Mouse (Mus musculus): ENCODE data around the gene Cyb561. TPM values are rescaled to one million over a fixed set of nuclear protein-coding genes. Genes with fewer than 3 reads are reported as not detected.

The Cyb561 gene
- polyA plus RNA-seq, 1 experiment from 2014 or later = 5.5 TPM

DNA sequence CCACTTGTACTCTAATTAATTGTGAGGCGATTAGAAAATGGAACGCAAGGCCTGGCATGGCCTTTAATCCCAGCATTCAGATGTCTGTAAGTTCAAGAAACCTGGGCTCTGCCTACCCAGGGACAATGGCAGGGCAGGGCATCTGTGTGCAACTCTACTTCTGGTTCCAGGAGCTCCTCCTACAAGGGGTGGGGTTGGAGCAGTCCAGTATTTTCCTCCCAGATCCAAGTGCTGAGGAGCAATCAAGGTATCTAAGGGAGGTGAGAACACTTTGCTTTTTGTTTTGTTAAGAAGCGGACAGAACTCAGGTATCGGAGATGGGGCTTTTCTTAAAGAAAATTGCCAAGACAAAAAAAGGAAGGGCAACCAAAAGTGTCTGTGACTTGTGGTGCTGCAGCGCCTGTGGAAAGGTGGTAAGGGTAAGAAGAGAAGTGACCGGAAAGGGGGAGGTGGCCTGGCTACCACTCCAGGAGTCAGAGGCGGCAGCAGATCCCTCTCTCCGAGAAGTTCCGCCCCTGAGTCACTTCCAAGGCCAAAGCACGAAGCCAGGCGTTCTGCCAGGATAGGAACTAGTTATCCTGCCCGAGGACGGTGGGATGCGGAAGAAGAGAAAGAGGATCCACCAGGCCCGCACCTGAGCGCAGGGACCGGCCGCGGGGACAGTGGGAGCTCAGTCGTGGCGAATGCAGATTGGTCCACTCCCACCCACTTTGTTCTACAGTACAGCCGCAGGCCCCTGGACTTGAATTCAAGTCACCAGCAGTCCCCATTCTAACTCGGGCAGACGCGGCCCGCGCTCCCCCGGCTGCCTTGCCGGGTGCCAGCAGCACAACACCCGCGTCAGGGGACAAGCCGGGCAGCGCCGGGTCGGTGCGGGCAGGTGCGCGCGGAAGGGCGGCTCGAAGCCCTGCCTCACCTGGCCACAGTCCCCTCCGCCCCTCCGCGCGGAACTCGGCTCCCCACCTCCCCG lies 9.7 kb downstream of the Cyb561 start:
- peak overlapping the region; percentile 71 to 84 for H3K4me3 ChIP-seq (ENCODE audit: control insufficient read depth in 1 of 2, insufficient read depth in 1 of 2, low read depth in 1 of 2, low read length in 2 of 2)
- H3K9ac ChIP-seq (ENCODE audit: low read length) = peak overlapping the region; percentile 75
- 6% methylated on average over 45 of the region's 47 CpGs for WGBS
- H3K27me3 ChIP-seq (ENCODE audit: control insufficient read depth, insufficient read depth, low read length) = peaks cover 18% of the 10 kb centered on the region
- H3K4me1 ChIP-seq (ENCODE audit: control insufficient read depth in 2 of 2, insufficient read depth in 2 of 2, low read length in 2 of 2) = peaks cover 2 to 17% of the 10 kb centered on the region in 2 experiments; a peak in 3 of 4 replicates
- ATAC-seq (ENCODE audit: insufficient number of reproducible peaks, insufficient read depth, low FRiP score, low read depth) = 0 out of 2 replicates have a peak, but pooled peaks have one; percentile 1
- H3K27ac ChIP-seq (replicated peaks in 1 of 2; ENCODE audit: control insufficient read depth in 1 of 2, insufficient read depth in 1 of 2, low read depth in 2 of 2, low read length in 2 of 2) = peak overlapping the region in 1 of 2 experiments; percentile 62; a peak in 3 of 4 replicates
- H3K4me2 ChIP-seq (ENCODE audit: low read length) = peak overlapping the region; percentile 99
- no peaks in the 10 kb centered on the region for H3K36me3 ChIP-seq (ENCODE audit: control insufficient read depth, insufficient read depth, low read length)
- H3K9me3 ChIP-seq (ENCODE audit: control insufficient read depth, low read length) = no peaks in the 10 kb centered on the region

DNA sequence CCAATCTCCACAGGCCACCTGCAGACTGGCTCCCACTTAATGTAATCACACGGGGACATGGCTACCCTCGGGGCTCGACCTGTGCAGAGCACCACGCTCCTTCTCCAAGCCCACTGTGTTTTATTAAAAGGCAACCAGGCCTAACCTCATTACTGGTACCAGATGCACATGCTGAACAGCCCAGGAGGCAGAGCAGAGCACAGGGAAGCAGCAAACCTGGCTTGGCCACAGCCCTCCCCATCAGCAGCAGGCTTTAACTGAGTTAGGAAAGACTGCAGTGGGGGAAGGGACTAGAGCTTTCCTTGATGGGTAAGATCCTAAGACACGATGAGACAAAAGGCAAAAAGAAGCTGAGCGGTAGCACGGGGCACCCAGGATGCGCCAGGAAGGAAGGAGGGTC lies 11.2 kb downstream of the Cyb561 start:
- H3K4me3 ChIP-seq (ENCODE audit: control insufficient read depth in 1 of 2, insufficient read depth in 1 of 2, low read depth in 1 of 2, low read length in 2 of 2) = no peak overlapping the region

DNA sequence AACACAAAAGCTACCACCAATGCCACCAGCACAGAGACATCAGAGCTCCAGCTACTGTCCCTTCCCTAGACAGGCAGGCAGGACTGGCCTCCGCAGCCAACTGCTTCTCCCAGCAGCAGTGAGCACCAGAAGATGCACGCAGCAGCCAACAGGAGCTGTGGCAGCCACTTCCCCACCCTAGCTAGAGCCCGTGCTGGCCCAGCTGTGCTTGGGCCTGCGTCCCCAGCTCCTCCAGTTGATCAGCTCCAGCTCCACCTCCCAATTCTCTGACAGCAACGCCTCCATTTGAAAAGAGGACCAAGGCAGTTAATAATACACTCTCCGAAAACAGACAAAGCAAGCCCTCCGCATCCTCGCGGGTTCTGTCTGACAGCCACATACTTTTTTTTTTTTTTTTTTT lies 14.4 kb downstream of the Cyb561 start:
- Histone ChIP-seq H3K36me3 (ENCODE audit: control insufficient read depth, insufficient read depth, low read length) (no peaks in the 10 kb centered on the region), H3K9ac (ENCODE audit: low read length) (no peak overlapping the region), H3K4me1 (ENCODE audit: control insufficient read depth in 2 of 2, insufficient read depth in 2 of 2, low read length in 2 of 2) (peaks cover 0 to 8% of the 10 kb centered on the region in 2 experiments; a peak in 2 of 4 replicates), H3K9me3 (ENCODE audit: control insufficient read depth, low read length) (no peaks in the 10 kb centered on the region), H3K4me2 (ENCODE audit: low read length) (no peak overlapping the region), H3K4me3 (ENCODE audit: control insufficient read depth in 1 of 2, insufficient read depth in 1 of 2, low read depth in 1 of 2, low read length in 2 of 2) (no peak overlapping the region), H3K27me3 (ENCODE audit: control insufficient read depth, insufficient read depth, low read length) (peaks cover 8% of the 10 kb centered on the region), H3K27ac (replicated peaks in 1 of 2; ENCODE audit: control insufficient read depth in 1 of 2, insufficient read depth in 1 of 2, low read depth in 2 of 2, low read length in 2 of 2) (no peak overlapping the region)
- ATAC-seq (ENCODE audit: insufficient number of reproducible peaks, insufficient read depth, low FRiP score, low read depth) = no peak
- 62% methylated on average over 9 of the region's 9 CpGs for WGBS

More for the DNA sequence above, 11.2 kb downstream of the Cyb561 start:
- Histone ChIP-seq H3K4me1 (ENCODE audit: control insufficient read depth in 2 of 2, insufficient read depth in 2 of 2, low read length in 2 of 2) (peaks cover 2 to 17% of the 10 kb centered on the region in 2 experiments; a peak in 3 of 4 replicates), H3K9me3 (ENCODE audit: control insufficient read depth, low read length) (no peaks in the 10 kb centered on the region), H3K27me3 (ENCODE audit: control insufficient read depth, insufficient read depth, low read length) (peaks cover 18% of the 10 kb centered on the region), H3K27ac (replicated peaks in 1 of 2; ENCODE audit: control insufficient read depth in 1 of 2, insufficient read depth in 1 of 2, low read depth in 2 of 2, low read length in 2 of 2) (no peak overlapping the region), H3K9ac (ENCODE audit: low read length) (no peak overlapping the region), H3K36me3 (ENCODE audit: control insufficient read depth, insufficient read depth, low read length) (no peaks in the 10 kb centered on the region), H3K4me2 (ENCODE audit: low read length) (no peak overlapping the region)
- WGBS = 76% methylated on average over 8 of the region's 8 CpGs
- ATAC-seq (ENCODE audit: insufficient number of reproducible peaks, insufficient read depth, low FRiP score, low read depth) = no peak

DNA sequence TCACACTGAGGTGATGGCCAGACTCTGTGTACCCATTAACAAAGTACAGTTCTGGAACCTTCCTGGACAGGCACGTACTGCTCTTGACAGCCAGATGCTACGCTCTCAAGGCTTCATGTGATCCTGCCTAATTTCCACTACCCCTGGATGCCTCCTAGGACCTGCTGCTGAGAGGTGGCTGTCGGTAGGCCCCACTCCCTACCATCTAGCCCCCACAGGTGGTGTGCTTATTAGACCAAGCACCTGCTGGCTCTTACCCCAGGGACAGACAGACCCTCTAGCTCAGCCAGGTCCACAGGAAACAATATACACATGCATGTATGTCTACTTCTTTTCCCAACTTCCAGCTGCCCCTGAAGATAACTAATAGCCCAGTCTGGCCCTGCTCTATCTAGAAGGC lies 16.2 kb downstream of the Cyb561 start:
- no peak overlapping the region for H3K27ac ChIP-seq (replicated peaks in 1 of 2; ENCODE audit: control insufficient read depth in 1 of 2, insufficient read depth in 1 of 2, low read depth in 2 of 2, low read length in 2 of 2)
- H3K36me3 ChIP-seq (ENCODE audit: control insufficient read depth, insufficient read depth, low read length) = no peaks in the 10 kb centered on the region
- no peak for ATAC-seq (ENCODE audit: insufficient number of reproducible peaks, insufficient read depth, low FRiP score, low read depth)
- H3K4me3 ChIP-seq (ENCODE audit: control insufficient read depth in 1 of 2, insufficient read depth in 1 of 2, low read depth in 1 of 2, low read length in 2 of 2) = no peak overlapping the region
- no peaks in the 10 kb centered on the region for H3K9me3 ChIP-seq (ENCODE audit: control insufficient read depth, low read length)
- H3K4me2 ChIP-seq (ENCODE audit: low read length) = no peak overlapping the region
- 85% methylated on average over 3 of the region's 3 CpGs for WGBS
- H3K27me3 ChIP-seq (ENCODE audit: control insufficient read depth, insufficient read depth, low read length) = peaks cover 6% of the 10 kb centered on the region
- H3K4me1 ChIP-seq (ENCODE audit: control insufficient read depth in 2 of 2, insufficient read depth in 2 of 2, low read length in 2 of 2) = no peaks in the 10 kb centered on the region
- H3K9ac ChIP-seq (ENCODE audit: low read length) = no peak overlapping the region

DNA sequence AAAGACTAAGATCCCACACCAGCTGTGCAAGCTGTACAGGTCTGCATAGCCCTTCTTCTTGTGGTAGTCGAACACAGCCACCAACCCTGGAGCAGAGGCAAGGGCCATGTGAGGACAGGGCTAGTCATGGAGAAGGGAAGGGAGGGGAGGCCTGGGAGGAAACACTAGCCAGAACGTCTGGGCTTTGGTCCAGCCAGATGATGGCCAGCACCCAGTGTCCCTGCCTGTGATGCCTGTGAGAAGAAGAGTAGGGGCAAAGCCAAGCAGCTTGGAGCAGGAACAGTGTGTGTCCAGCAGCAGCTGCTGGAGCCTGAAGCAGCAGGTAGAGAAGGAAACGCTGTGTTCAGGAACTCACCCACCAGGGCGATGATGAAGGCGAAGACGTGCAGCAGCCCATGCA lies 16.9 kb downstream of the Cyb561 start:
- no peak overlapping the region for H3K4me2 ChIP-seq (ENCODE audit: low read length)
- H3K4me1 ChIP-seq (ENCODE audit: control insufficient read depth in 2 of 2, insufficient read depth in 2 of 2, low read length in 2 of 2) = no peaks in the 10 kb centered on the region
- 75% methylated on average over 6 of the region's 6 CpGs for WGBS
- H3K9ac ChIP-seq (ENCODE audit: low read length) = no peak overlapping the region
- no peaks in the 10 kb centered on the region for H3K36me3 ChIP-seq (ENCODE audit: control insufficient read depth, insufficient read depth, low read length)
- no peak overlapping the region for H3K27ac ChIP-seq (replicated peaks in 1 of 2; ENCODE audit: control insufficient read depth in 1 of 2, insufficient read depth in 1 of 2, low read depth in 2 of 2, low read length in 2 of 2)
- no peak overlapping the region for H3K4me3 ChIP-seq (ENCODE audit: control insufficient read depth in 1 of 2, insufficient read depth in 1 of 2, low read depth in 1 of 2, low read length in 2 of 2)
- H3K9me3 ChIP-seq (ENCODE audit: control insufficient read depth, low read length) = no peaks in the 10 kb centered on the region
- no peak for ATAC-seq (ENCODE audit: insufficient number of reproducible peaks, insufficient read depth, low FRiP score, low read depth)
- peaks cover 2% of the 10 kb centered on the region; the same call in 1 of the 2 replicates for H3K27me3 ChIP-seq (ENCODE audit: control insufficient read depth, insufficient read depth, low read length)

DNA sequence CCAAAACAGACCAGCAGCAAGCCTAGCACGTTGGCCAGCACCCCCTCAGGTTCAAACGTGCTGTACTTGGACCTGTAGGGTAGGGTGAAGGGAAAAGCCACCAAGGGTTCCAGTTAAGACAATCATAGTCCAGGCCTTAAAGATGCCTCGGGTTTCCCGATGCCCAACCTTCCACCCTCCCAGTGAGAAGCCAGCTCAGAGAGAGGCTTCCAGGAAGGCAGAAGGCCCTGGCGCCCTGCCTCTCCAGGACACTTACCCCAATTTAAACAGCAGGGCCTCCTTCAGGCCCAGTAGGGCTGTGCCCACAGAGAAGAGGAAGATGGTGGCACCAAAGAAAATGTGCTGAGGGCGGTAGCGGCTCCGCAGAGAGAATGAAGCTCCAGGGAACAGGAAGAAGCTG lies 17.6 kb downstream of the Cyb561 start:
- WGBS = 87% methylated on average over 8 of the region's 8 CpGs
- H3K27me3 ChIP-seq (ENCODE audit: control insufficient read depth, insufficient read depth, low read length) = no peaks in the 10 kb centered on the region; the same call in 1 of the 2 replicates
- no peak overlapping the region for H3K4me3 ChIP-seq (ENCODE audit: control insufficient read depth in 1 of 2, insufficient read depth in 1 of 2, low read depth in 1 of 2, low read length in 2 of 2)

DNA sequence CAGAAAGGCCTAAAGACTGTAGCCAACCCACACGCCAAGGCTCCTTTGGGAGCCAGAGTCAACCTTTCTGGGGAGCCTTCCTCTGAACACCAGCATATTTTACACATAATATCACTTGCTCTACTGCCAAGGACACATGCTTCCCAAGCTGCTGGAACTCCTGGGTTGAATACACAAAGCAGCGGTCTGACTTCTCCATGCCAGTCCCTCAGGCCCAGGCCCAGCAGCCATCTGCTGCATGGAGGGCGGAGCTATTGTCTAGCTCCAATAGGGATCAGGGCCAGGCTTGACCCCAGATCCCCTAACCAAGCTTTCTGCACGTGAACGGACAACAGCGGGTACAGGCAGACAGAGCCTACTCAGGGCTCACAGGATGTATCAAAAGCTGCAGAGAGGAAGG lies 18.3 kb downstream of the Cyb561 start:
- Histone ChIP-seq H3K9me3 (ENCODE audit: control insufficient read depth, low read length) (no peaks in the 10 kb centered on the region), H3K27me3 (ENCODE audit: control insufficient read depth, insufficient read depth, low read length) (no peaks in the 10 kb centered on the region), H3K4me3 (ENCODE audit: control insufficient read depth in 1 of 2, insufficient read depth in 1 of 2, low read depth in 1 of 2, low read length in 2 of 2) (no peak overlapping the region), H3K4me2 (ENCODE audit: low read length) (no peak overlapping the region), H3K36me3 (ENCODE audit: control insufficient read depth, insufficient read depth, low read length) (no peaks in the 10 kb centered on the region), H3K27ac (replicated peaks in 1 of 2; ENCODE audit: control insufficient read depth in 1 of 2, insufficient read depth in 1 of 2, low read depth in 2 of 2, low read length in 2 of 2) (no peak overlapping the region), H3K9ac (ENCODE audit: low read length) (no peak overlapping the region), H3K4me1 (ENCODE audit: control insufficient read depth in 2 of 2, insufficient read depth in 2 of 2, low read length in 2 of 2) (no peaks in the 10 kb centered on the region)
- ATAC-seq (ENCODE audit: insufficient number of reproducible peaks, insufficient read depth, low FRiP score, low read depth) = no peak
- WGBS = 64% methylated on average over 6 of the region's 6 CpGs

More for the DNA sequence above, 17.6 kb downstream of the Cyb561 start:
- Histone ChIP-seq H3K4me2 (ENCODE audit: low read length) (no peak overlapping the region), H3K4me1 (ENCODE audit: control insufficient read depth in 2 of 2, insufficient read depth in 2 of 2, low read length in 2 of 2) (no peaks in the 10 kb centered on the region), H3K9me3 (ENCODE audit: control insufficient read depth, low read length) (no peaks in the 10 kb centered on the region), H3K9ac (ENCODE audit: low read length) (no peak overlapping the region), H3K36me3 (ENCODE audit: control insufficient read depth, insufficient read depth, low read length) (no peaks in the 10 kb centered on the region), H3K27ac (replicated peaks in 1 of 2; ENCODE audit: control insufficient read depth in 1 of 2, insufficient read depth in 1 of 2, low read depth in 2 of 2, low read length in 2 of 2) (no peak overlapping the region)
- ATAC-seq (ENCODE audit: insufficient number of reproducible peaks, insufficient read depth, low FRiP score, low read depth) = no peak

Measured in heart, embryonic 14.5 days (tissue).